Mouse (Mus musculus) layer of hippocampus, adult 9-11 months (tissue): ENCODE results near the gene Cd9.
A peak's percentile ranks its signal among the peaks of the same experiment; 100 is the strongest.

Experiments used
- DNase-seq: peaks from one replicate; pipeline ENCODE4 v3.0.0; 2022

The Cd9 gene

DNA sequence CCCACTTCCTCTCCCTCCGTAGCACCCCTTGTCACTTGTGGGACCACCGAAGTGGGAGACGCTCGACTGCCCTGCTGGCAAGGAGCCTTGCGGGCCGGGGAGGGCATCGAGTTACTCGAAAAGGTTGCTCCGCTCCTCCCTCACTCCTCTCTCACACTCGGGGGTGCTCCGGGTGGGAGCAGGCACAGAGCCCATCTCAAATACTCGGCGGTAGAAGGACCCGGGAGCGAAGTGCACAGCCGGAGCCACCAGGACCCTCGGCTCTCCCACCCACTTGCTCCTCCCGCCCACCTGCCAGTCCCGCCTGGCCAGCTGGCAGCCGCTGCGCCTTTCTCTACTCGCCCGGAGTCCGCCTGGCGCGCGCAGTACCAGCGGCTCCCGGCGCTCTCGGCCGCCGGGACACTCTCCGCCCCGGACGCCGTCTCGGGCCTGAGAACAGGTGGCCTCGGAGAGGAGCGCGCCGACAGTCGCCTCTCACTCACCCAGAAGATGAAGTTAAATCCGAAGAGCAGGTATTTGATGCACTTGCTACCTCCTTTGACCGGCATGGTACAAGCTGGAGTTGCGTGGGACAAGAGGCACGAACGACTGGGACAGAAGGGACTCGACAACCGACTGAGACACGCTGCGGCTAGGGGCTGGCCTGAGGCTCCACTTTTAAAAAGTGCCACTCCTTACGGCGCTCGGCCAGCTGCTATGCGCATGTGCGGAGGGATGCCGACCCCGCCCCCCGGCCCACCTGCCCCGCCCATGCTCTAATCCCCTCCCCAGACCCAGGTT is at the start of gene Cd9:
Gene Cd9, minus strand, starts transcription at position 700 of the 780 bp plus-strand sequence.
- peak; percentile 56 for DNase-seq

DNA sequence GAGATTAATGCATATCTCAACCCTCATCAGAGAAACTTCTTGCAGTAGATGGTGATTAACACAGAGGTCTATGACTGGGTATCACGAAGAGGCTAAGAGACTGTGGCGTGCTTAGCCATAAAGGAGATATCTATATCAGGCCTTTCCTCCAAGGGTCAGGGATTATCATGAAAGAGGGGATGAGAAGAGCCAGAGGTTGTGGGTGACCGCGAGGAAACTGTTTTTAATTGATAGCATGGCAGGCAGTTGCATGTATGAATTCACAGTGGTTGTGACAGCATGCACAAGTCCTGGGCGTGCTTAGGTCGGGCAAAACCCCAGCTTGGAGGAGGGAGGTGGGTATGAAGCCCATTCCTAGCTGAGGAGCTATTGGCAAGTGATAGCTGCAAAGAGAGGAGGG is 46.7 kb upstream of the Cd9 start:
- DNase-seq = no peak

DNA sequence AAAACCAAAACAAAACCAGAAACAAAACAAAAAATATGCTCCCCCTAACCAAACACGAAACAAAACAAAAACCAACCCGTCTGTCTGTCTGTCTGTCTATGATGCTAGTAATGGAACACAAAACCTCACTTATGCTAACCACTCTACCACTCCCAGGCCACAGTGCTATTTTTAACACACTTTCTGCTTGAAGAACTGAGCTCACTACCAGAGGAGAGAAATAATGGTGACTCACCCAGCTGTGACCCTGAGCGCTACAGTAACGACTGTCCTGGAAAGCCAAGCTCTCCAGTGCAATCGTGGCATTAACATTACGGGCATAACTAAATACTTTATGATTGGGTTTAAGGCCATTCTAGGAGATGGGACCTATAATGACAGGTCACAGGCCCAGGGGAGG is 46.2 kb upstream of the Cd9 start:
- DNase-seq = no peak

DNA sequence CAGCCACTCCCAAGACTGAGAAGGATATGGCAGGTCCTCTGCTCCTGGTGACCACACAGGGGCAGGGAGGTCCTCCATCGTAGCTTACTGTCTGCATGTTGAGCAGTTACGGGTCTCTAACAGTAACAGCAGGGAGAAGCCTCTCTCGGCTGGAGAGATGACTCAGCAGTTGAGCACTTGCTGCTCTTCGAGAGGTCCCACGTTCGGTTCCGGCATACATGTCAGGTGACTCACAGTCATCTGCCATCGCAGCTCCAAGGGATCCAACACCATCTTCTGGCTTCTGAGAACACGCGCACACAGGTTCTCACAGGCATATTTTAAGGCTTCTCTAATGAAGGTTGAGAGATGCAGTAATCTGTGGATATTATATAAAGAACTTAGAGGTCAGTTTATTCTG is 45.6 kb upstream of the Cd9 start:
- no peak for DNase-seq

DNA sequence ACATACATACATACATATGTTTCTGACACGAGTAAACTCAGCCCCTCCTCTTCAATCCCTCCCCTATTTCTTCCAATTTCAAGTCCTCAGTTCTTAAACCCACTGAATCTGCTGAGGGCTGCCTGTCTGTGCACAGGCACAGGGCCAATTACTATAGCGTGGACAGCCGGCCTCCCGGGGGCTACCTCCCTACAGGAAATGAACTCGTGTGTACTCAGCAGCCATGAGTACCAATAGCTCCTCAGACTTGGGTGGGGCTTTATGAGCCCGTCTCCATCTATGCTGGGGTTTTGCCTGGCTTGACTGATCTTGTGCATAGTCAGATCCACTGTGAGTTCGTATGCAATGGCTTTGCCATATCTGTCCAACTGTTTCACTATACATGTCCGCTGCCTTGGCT is 44.8 kb upstream of the Cd9 start:
- DNase-seq = no peak

DNA sequence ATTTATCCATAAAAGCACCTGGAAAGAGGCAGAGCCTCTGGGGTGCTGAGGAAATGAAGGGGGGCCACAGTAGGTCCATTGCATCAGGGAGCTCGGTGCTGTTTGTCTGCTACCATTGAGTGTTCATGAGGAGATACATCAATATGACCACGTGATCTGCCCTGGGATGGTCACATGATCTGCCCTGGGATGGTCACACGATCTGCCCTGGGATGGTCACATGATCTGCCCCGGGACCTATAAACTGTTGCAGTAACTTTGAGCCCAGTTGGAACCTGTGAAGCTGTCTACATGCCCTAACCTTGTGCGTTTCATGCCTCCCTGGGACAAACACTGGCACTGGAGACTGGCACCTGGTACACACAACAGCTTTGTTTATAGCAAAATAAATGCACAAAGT is 43.9 kb upstream of the Cd9 start:
- no peak for DNase-seq

DNA sequence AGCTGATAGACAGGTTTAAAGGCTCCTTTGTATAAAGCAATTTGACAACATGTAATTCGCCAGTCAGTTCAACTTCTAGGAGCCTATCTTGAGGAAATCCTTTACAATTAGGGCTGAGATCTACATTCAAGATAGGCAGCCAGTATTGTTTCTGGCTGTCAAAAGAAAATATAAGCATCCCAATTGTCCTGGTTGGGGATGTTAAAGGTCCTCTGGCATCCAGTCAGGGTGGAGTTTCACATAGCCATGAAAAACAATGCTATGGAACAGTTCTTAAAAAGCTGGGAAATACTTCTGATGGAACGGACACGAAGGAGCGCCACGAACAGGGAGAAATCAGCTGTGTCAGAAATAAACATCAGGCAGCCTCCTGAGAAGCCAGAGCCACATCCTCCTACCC is 40.4 kb upstream of the Cd9 start:
- no peak for DNase-seq

DNA sequence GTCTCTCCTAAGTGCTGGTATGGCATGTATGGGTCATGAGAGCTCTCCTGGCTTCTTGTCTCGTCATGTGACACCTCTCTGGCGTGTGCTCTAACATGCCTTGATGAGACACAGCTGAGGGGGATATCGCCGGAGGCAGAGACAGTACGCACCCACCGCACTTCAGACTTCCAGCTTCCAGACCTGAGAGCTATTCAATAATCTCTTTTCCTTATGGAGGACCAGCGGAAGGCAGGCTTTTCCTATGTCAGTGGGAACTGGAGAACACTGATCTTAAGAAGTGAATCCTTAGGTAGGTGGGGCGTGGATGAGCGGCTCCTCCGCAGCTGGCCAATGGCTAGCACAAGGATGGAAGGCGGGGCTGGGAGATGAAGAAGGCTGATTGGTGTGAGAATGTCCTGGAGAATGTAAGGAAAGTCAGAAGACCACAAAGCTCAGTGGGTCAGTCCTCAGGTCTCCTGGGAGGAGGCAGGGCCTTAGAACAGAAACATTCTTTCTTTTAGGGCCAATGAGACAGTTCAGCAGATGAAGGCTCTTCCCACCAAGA is 38.6 kb upstream of the Cd9 start:
- DNase-seq = no peak

DNA sequence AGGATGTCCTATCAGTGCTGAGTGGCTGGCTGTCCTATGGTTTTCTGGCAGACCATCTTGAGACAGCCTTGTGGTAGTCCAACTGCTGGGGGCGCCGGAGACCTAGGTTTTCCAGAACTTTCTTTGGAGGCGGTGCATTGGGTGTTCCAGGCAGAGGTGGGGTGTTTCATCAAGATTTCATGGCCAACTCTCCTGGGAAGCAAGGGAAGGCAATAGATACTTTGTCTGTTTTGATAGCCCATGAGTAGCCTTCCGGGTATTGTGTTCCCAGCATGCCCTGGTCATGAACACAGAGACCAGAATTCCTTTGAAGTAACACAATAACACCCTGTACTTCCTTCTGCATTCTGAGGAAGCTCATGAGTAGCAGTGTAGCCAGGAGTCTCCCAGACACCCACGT is 34.9 kb upstream of the Cd9 start:
- no peak for DNase-seq

DNA sequence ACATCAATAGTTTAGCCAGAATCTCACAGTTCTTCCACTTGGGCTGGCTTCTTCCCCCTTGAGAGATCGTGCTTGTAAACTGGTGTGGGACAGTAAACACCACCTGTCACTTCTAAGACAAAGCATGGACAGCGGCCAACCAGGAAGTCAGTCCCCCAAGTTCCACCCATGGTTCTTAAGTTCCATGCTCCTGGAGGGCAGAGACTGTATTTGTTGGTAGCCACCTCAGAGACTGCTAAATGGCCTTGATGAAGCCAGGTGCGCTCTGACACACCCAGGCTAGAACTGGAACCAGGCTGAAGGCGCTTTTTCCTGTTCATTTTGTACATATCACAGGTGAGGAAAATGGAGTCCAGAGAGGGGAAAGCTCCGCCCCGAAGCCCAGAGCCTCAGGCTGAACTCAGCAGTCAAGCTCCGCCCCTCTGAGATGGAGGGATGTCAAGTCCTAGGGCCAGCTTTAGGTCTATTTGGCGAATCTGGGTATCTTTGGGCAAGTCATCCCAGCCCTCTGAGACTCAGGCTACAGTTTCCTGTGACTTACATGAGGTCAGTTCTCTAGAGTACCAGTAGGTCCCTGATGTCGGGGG is 34.1 kb upstream of the Cd9 start:
- DNase-seq = no peak

DNA sequence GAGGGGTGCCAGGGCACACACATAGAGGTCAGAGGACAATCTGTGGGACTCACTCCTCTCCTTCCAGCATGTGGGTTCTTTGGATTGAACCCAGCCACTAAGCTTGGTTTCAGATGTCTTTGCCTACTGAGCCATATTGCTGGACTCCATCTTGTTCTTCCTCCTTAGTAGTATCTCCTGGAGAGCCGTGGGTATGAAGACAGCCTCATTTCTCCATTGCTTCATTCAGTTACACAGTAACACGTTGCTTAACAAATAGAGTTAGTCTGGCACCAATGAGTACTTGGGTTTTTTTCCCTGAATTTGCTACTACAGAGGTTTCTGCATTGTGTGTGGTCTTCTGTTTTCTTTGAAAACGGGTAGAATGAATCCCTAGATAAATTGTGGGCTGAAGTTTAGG is 31.5 kb upstream of the Cd9 start:
- no peak for DNase-seq

DNA sequence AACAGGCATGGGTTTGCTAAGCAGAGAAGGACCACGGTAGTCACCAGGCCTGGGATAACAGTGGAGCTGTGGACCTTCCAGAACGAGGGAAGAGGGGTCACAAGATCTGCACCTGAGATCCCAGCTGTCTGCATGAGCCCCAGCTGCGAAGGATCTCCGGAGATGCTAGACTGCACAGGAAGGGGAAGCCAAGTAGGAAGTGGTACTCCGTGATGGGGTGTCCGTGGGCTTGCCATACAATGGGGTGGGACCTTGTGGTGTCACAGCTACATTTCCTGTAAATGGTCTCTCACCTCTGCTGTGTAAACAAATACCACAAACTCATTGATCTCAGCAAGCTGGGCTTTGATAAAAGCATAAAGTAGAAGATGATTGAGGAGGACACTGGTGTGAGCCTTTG is 29.4 kb upstream of the Cd9 start:
- no peak for DNase-seq

DNA sequence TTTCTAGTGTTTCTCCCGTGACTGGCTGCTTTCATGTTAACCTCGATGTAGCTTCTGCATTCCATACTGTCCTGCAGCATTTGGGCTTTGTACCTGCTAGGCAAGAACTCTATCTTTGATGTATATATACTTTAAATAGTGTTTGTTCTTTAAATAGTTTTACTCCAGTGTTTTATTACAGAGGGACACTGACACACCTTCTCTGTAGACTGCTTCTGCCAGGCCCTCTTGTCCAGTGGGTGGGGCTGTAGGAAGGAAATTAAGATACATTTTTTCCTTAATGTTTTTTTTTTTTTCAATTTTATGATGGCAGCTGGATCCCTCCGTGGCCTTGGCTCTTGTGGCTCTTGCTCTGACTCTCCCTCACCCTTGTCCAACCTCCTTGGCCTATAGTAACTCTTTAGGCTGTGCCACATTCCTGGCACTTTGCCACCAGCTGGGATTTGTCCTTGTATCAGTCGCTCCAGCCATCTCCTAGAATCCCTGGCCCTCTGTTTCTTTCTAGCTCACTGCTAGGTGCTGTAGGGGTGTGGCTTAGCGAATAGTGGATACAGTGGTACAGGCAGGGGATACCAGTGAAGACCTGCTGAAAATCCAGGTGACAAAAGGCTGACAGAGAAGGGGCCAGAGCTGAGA is 27.1 kb upstream of the Cd9 start:
- DNase-seq = no peak

DNA sequence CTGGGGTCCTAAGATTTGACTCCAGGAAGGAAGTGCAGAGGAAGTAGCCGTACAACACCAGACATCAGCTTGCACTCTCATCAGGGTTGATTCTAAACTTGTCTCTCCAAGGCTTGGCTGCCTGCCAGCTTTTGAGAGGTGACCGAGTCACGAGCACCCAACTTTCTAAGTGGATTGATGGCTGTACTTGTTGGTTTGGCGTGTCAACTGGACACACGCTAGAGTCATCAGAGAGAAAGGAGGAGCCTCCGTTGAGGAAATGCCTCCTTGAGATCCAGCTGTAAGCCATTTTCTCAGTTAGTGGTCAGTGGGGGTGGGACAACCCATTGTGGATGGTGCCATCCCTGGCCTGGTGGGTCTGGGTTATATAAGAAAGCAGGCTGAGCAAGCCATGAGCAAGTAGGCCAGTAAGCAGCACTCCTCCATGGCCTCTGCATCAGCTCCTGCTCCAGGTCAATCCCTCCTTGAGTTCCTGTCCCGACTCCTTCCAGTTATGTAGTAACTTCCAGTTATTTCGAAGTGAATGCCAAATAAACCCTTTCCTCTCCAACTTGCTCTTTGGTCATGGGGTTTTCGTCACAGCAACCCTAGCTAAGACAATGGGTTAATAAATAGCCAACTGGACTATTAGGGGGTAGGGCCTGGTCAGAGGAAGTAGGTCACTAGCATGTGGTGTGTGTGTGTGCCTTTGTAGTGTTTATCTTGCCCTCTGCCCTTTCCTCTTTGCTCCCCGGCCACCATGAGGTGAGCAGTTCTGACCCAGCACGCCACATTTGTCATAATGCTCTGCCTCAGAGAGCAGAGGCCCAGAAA is 21.1 kb upstream of the Cd9 start:
- peak; percentile 64 for DNase-seq

DNA sequence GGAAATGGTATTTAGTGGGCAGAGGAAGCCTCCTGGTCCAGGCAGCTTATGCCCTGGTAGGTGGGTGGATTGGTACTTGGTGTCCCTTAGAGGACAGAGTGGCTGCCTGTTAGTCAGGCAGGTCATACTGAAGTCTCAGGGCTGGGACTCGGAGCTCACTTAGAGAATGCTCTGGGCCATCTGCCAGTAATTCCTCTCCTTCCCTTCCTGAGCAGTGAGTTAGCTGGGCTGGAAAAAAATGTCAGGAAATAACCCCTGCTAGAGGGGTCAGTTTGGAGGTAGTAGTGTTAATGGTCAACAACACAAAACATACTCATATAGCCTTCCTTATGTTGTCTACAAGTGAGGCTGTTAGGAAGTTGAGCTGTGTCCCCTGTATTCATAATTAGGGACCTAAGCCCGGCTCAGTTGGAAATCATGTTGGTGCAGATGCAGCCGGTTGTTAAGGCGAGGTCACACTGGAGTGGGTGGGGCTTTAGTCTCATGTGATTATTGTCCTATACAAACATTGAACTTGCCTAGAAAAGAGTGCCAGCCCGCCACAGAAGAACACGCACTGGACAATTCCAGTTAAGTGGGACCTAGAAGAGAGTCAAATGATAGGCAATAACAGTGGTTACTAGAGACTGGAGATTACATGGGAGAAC is 18.5 kb upstream of the Cd9 start:
- DNase-seq = no peak

DNA sequence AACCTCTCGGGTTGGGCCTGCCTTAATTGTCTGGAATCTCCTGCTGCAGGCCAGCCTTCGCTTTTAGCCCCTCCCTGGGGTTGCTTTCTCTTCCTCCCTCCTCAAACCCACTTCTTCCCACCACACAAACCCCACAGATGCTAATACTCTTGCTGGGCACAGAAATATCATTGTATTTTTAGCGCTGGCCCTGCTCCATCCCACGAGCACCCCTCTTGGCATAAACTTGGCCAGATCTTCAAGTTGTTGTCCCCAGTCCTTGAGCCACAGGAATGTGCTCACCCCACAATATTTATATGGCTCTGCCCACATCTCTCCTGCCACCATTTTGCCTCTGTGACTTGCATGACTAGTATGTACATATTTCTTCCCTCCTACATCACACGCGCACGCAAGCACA is 16.6 kb upstream of the Cd9 start:
- peak; percentile 60 for DNase-seq

DNA sequence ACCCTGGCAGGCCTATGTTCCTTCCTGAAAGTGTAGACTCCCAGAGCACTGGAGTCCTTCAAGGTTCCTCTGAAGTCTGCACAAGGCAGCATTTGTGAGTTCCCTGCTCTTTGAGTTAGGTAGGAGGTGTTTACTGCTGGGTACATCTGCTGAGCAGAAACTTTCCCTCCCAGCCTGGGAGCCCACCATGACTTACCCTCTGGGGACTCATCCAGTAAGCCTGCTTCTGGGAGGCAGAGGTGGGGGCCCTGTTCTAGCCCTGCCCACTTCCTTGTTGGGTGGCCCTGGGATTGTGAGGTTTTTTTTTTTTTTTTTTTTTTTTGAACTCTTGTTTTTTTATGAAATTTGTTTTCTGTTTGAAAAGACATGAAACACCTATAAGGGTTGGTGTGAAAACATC is 16.1 kb upstream of the Cd9 start:
- DNase-seq = no peak

DNA sequence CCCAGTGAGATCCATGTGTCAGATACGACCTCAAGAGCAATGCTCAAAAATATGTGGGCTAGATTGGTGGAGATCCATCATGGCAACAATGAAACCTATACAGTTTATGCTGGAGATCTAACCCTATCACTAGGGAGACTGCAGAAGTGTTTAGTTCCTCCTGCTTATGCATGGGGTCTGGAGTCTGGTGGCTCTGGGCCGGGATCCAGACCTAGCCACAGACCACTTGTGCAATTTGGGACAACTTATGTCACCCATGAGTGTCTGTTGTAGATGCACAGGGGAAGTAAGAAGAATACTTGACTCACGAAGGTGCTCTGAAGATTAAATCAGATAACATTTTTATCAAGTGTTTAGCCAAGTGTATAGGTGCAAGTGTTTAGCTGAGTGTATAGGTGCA is 15.2 kb upstream of the Cd9 start:
- DNase-seq = peak; percentile 83

DNA sequence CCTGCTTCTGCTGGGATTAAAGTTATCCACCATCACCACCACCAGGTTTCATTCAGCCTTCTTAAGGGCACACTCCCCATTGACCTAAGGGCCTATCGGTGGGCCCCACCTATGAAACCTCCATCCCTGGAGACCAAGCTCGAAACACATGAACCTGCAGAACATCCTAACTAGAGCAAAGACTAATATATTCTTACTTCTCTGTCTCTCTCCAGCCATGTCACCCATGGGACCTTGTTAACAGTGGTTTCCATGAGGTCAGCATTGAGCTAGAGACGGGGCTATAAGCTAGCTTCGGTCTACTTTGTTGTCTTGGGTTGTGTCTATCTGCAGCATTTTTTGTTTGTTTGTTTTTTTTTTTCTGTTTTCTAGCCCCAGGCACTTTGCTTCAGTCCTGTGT is 11.8 kb upstream of the Cd9 start:
- DNase-seq = no peak

DNA sequence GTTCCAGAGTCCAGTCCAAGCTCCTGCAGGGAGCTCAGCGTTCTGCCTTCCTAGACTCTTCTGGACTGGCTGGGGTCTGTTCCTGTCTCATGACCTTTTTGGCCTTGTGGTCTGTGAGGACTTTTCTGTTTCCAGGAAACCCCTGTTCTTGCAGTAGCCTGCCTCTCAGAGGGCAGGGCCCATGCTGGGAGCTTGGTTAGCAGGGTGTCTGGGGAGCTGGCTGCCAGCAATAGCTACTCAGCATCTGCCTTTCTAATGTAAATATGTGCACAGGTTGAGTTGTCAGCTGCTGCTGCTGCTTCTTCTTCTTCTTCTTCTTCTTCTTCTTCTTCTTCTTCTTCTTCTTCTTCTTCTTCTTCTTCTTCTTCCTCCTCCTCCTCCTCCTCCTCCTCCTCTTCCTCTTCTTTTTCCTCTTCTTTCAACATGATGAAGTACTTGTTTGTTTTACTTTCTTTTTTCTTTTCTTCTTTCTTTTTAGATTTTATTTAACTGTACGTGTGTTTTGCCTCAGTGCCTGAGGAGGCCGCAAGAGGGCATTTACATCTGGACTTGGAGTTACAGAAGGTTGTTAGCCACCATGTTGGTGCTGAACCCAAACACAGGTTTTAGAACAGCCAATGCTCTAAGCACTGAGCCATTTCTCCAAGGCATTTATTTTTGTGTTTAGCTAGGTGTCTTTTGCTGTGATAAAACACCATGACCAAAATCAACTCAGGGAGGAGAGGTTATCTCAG is 10.2 kb upstream of the Cd9 start:
- DNase-seq = no peak

DNA sequence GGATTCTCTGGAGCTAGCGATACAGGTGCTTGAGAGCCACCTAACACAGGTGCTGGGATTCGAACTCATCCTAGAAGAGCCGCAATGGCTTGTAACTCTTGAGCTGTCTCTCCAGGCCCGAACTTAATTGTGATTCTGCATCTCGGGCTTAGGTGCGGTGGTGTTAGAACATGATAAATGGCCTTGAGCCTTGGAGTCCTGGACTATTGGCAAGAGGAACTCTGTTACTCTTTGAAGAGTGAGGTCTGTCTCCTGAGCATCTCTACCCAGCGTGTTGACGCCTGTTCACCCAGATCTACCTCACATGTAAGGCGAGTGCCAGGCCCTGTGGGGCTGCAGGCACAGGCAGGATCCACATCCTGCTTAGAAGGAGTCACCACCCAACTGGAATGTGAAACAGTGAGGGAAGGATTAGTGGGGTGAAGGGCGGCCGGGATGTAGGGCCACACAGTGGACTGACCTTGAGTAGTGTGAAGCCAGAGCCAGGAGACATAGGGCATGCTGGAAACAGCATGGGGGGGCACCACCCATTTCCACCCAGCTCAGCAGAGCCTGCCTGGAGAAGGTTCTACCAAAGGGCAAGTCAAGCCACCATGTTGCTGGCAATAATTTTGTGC is 8.7 kb upstream of the Cd9 start:
- no peak for DNase-seq

DNA sequence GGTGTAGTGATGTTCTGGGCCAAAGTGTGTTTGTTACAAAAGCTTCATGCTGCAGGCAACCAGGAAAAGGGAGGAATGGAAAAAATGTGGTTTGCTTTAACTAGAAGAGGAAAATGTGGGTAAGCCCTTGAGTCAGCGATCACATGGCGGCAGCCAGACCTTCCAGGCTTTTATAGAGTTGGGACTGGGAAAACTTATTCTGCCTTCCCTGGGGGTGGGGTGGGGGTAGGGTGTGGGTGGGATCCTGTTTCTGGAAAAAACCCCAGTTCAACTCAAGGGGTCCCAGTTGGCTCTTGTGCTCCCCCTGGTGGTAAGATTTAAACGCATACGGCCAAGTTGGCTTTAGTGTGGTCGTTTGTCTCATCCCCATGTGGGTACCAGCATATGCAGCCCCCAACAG is 3.5 kb upstream of the Cd9 start:
- no peak for DNase-seq
